In the genomic region with DNA sequence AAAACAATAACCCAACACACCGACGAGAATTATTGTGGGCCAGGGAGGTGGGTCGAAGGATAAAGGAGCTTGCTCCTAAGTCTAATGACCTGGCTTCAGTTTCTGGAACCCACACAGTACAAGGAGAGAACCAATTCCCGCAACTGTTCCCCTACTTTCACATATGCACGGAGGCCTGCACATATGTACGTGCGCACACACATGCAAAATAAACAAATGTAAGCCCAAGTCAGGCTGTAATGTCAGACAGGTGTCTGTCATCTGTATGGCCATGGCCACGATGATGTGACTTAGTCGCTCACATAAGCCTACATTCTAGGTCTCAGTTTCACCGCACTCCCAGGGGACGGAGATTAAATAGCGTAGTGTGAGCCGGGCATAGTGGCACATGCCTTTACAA, we compare ENCODE assay signal across 34 mouse cellular contexts. TPM values are rescaled to one million over a fixed set of nuclear protein-coding genes. Genes with fewer than 3 reads are reported as not detected.
"Had no signal": no experiment of that assay in that cellular context is flagged by ENCODE, and none has a peak within 500 bp of the region (broad histone marks: within the 10 kb centered on the region; RNA-seq: fewer than 3 reads in every experiment).

No protein-coding gene starts in this region.

- H3K9me3 ChIP-seq: limb, embryonic 10.5 days; limb, embryonic 12.5 days; limb, embryonic 13.5 days; limb, embryonic 15.5 days; liver, embryonic 12.5 days; liver, embryonic 13.5 days; liver, embryonic 15.5 days; lung, embryonic 15.5 days; megakaryocyte, embryonic 14.5 days; midbrain, embryonic 10.5 days; midbrain, embryonic 12.5 days; midbrain, embryonic 13.5 days; midbrain, embryonic 15.5 days; neural tube, embryonic 12.5 days had no signal

- H3K9ac ChIP-seq: limb, embryonic 12.5 days; limb, embryonic 13.5 days; limb, embryonic 15.5 days; liver, embryonic 12.5 days; liver, embryonic 13.5 days; liver, embryonic 14.5 days; liver, embryonic 15.5 days; liver, postnatal 0 days; lung, embryonic 14.5 days; lung, embryonic 15.5 days; midbrain, embryonic 12.5 days; midbrain, embryonic 13.5 days; midbrain, embryonic 15.5 days; neural tube, embryonic 12.5 days had no signal

- H3K4me1 ChIP-seq: limb, embryonic 10.5 days; limb, embryonic 12.5 days; limb, embryonic 13.5 days; limb, embryonic 15.5 days; liver, embryonic 12.5 days; liver, embryonic 13.5 days; liver, embryonic 15.5 days; lung, embryonic 15.5 days; megakaryocyte, embryonic 14.5 days; midbrain, embryonic 10.5 days; midbrain, embryonic 12.5 days; midbrain, embryonic 13.5 days; midbrain, embryonic 15.5 days; neural tube, embryonic 12.5 days had no signal

- H3K4me3 ChIP-seq: limb, embryonic 10.5 days; limb, embryonic 12.5 days; limb, embryonic 13.5 days; limb, embryonic 15.5 days; liver, embryonic 12.5 days; liver, embryonic 13.5 days; liver, embryonic 15.5 days; lung, embryonic 15.5 days; megakaryocyte, embryonic 14.5 days; midbrain, embryonic 10.5 days; midbrain, embryonic 12.5 days; midbrain, embryonic 13.5 days; midbrain, embryonic 15.5 days; myocyte; neural tube, embryonic 12.5 days had no signal

- DNase-seq: left cerebral cortex, postnatal 4 days; liver; liver, embryonic 13.5 days; liver, postnatal 0 days; lung, adult 18-20 months; lung, adult 2 months; lung, embryonic 14.5 days; lung, postnatal 10 days; lung, postnatal 14 days; lung, postnatal 36 days; lung, postnatal 4 days; midbrain, embryonic 14.5 days had no signal

- H3K4me2 ChIP-seq: limb, embryonic 12.5 days; limb, embryonic 13.5 days; limb, embryonic 15.5 days; liver, embryonic 11.5 days; liver, embryonic 12.5 days; liver, embryonic 13.5 days; liver, embryonic 15.5 days; lung, embryonic 14.5 days; lung, embryonic 15.5 days; midbrain, embryonic 11.5 days; midbrain, embryonic 12.5 days; midbrain, embryonic 13.5 days; midbrain, embryonic 15.5 days; neural tube, embryonic 12.5 days had no signal

- ATAC-seq: liver, embryonic 12.5 days; liver, postnatal 0 days; lung, postnatal 0 days; midbrain, embryonic 13.5 days; midbrain, embryonic 15.5 days; midbrain, embryonic 16.5 days had no signal

- H3K27ac ChIP-seq: limb, embryonic 10.5 days; limb, embryonic 12.5 days; limb, embryonic 13.5 days; limb, embryonic 15.5 days; liver, embryonic 12.5 days; liver, embryonic 13.5 days; liver, embryonic 14.5 days; liver, embryonic 15.5 days; lung, embryonic 15.5 days; macrophage; midbrain, embryonic 10.5 days; midbrain, embryonic 12.5 days; midbrain, embryonic 13.5 days; midbrain, embryonic 15.5 days; neural tube, embryonic 12.5 days had no signal

- H3K27me3 ChIP-seq: limb, embryonic 12.5 days; limb, embryonic 13.5 days; limb, embryonic 15.5 days; liver, embryonic 12.5 days; liver, embryonic 13.5 days; liver, embryonic 15.5 days; lung, embryonic 15.5 days; megakaryocyte, embryonic 14.5 days; midbrain, embryonic 12.5 days; midbrain, embryonic 13.5 days; midbrain, embryonic 15.5 days; neural tube, embryonic 12.5 days had no signal

RNA-seq across cellular contexts. Expression of a gene that starts 56.4 kb away (rescaled TPM):
- total RNA-seq: megakaryocyte-erythroid progenitor cell, adult 5-6 weeks; monocyte, adult 5-6 weeks had no signal
- polyA plus RNA-seq: macrophage, myocyte had no signal
